Mouse (Mus musculus): ENCODE measurements at regions not wholly inside any gene's neighbourhood (a gene's known extent, or its start where the extent isn't known, plus 50 kb on each side); places are given as distances from the start of the nearest gene placed in this dataset.

GRCm38 (mm10) chr8:24351760-24352159, 373.9 kb downstream of the Adam3 start:
- Histone ChIP-seq H3K4me3 (ENCODE audit: insufficient read depth, low read depth, low read length) (peak overlapping the region; percentile 44; the same call in 1 of the 2 replicates), H3K27ac (ENCODE audit: insufficient read depth, low read depth, low read length) (no peak overlapping the region), H3K36me3 (ENCODE audit: control insufficient read depth, insufficient read depth, low read length) (no peaks in the 10 kb centered on the region), H3K4me1 (ENCODE audit: control insufficient read depth, insufficient read depth, low read length) (peaks cover 4% of the 10 kb centered on the region), H3K27me3 (replicated peaks; ENCODE audit: control insufficient read depth, insufficient read depth, low read length) (no peaks in the 10 kb centered on the region)
- 7% methylated on average over 6 of the region's 6 CpGs for WGBS
- TF ChIP-seq CTCF (conservative IDR thresholded peaks at IDR 0.05; ENCODE audit: insufficient read depth, insufficient read length, low read depth, low read length) (no peak), POLR2A (IDR thresholded peaks at IDR 0.05; ENCODE audit: low read depth, low read length) (no peak)
- peak; percentile 14 for DNase-seq

GRCm38 (mm10) chr8:24346390-24347113, 379.1 kb downstream of the Adam3 start:
- Histone ChIP-seq H3K27ac (ENCODE audit: insufficient read depth, low read depth, low read length) (no peak overlapping the region), H3K27me3 (replicated peaks; ENCODE audit: control insufficient read depth, insufficient read depth, low read length) (no peaks in the 10 kb centered on the region), H3K4me1 (ENCODE audit: control insufficient read depth, insufficient read depth, low read length) (no peaks in the 10 kb centered on the region), H3K36me3 (ENCODE audit: control insufficient read depth, insufficient read depth, low read length) (no peaks in the 10 kb centered on the region), H3K4me3 (ENCODE audit: insufficient read depth, low read depth, low read length) (no peak overlapping the region)
- no peak for TF ChIP-seq CTCF (conservative IDR thresholded peaks at IDR 0.05; ENCODE audit: insufficient read depth, insufficient read length, low read depth, low read length)
- no peak for TF ChIP-seq POLR2A (IDR thresholded peaks at IDR 0.05; ENCODE audit: low read depth, low read length)
- 49% methylated on average over 6 of the region's 6 CpGs for WGBS
- DNase-seq = no peak

GRCm38 (mm10) chr8:24338694-24339093, 387.0 kb downstream of the Adam3 start:
- no peak overlapping the region for H3K27ac ChIP-seq (ENCODE audit: insufficient read depth, low read depth, low read length)
- TF ChIP-seq CTCF (conservative IDR thresholded peaks at IDR 0.05; ENCODE audit: insufficient read depth, insufficient read length, low read depth, low read length) (no peak), POLR2A (IDR thresholded peaks at IDR 0.05; ENCODE audit: low read depth, low read length) (no peak)
- no peaks in the 10 kb centered on the region for H3K27me3 ChIP-seq (replicated peaks; ENCODE audit: control insufficient read depth, insufficient read depth, low read length)
- WGBS = 94% methylated on average over 9 of the region's 9 CpGs
- DNase-seq = no peak
- H3K4me1 ChIP-seq (ENCODE audit: control insufficient read depth, insufficient read depth, low read length) = no peaks in the 10 kb centered on the region
- H3K4me3 ChIP-seq (ENCODE audit: insufficient read depth, low read depth, low read length) = no peak overlapping the region
- no peaks in the 10 kb centered on the region for H3K36me3 ChIP-seq (ENCODE audit: control insufficient read depth, insufficient read depth, low read length)

GRCm38 (mm10) chr8:24337635-24338034, 388.0 kb downstream of the Adam3 start:
- Histone ChIP-seq H3K27ac (ENCODE audit: insufficient read depth, low read depth, low read length) (no peak overlapping the region), H3K4me3 (ENCODE audit: insufficient read depth, low read depth, low read length) (no peak overlapping the region), H3K36me3 (ENCODE audit: control insufficient read depth, insufficient read depth, low read length) (no peaks in the 10 kb centered on the region), H3K4me1 (ENCODE audit: control insufficient read depth, insufficient read depth, low read length) (no peaks in the 10 kb centered on the region), H3K27me3 (replicated peaks; ENCODE audit: control insufficient read depth, insufficient read depth, low read length) (no peaks in the 10 kb centered on the region)
- TF ChIP-seq POLR2A (IDR thresholded peaks at IDR 0.05; ENCODE audit: low read depth, low read length) = no peak
- peak; percentile 21; the same call in 1 of the 2 replicates for TF ChIP-seq CTCF (conservative IDR thresholded peaks at IDR 0.05; ENCODE audit: insufficient read depth, insufficient read length, low read depth, low read length)
- WGBS = 27% methylated on average over 6 of the region's 6 CpGs
- DNase-seq = peak; percentile 9

- WGBS = 67% methylated on average over 5 of the region's 5 CpGs
- no peak for DNase-seq
These were observed 389.9 kb downstream of the Adam3 start for GRCm38 (mm10) chr8:24335709-24336108.

GRCm38 (mm10) chr8:24333705-24334104, 391.9 kb downstream of the Adam3 start:
- Histone ChIP-seq H3K4me1 (ENCODE audit: control insufficient read depth, insufficient read depth, low read length) (no peaks in the 10 kb centered on the region), H3K4me3 (ENCODE audit: insufficient read depth, low read depth, low read length) (no peak overlapping the region), H3K27ac (ENCODE audit: insufficient read depth, low read depth, low read length) (no peak overlapping the region), H3K36me3 (ENCODE audit: control insufficient read depth, insufficient read depth, low read length) (no peaks in the 10 kb centered on the region), H3K27me3 (replicated peaks; ENCODE audit: control insufficient read depth, insufficient read depth, low read length) (no peaks in the 10 kb centered on the region; the same call in 1 of the 2 replicates)
- DNase-seq = no peak
- WGBS = 91% methylated on average over 4 of the region's 4 CpGs
- TF ChIP-seq CTCF (conservative IDR thresholded peaks at IDR 0.05; ENCODE audit: insufficient read depth, insufficient read length, low read depth, low read length) = no peak
- TF ChIP-seq POLR2A (IDR thresholded peaks at IDR 0.05; ENCODE audit: low read depth, low read length) = no peak

More at GRCm38 (mm10) chr8:24335709-24336108, 389.9 kb downstream of the Adam3 start:
- TF ChIP-seq POLR2A (IDR thresholded peaks at IDR 0.05; ENCODE audit: low read depth, low read length) (no peak), CTCF (conservative IDR thresholded peaks at IDR 0.05; ENCODE audit: insufficient read depth, insufficient read length, low read depth, low read length) (no peak)
- Histone ChIP-seq H3K36me3 (ENCODE audit: control insufficient read depth, insufficient read depth, low read length) (no peaks in the 10 kb centered on the region), H3K27me3 (replicated peaks; ENCODE audit: control insufficient read depth, insufficient read depth, low read length) (no peaks in the 10 kb centered on the region; the same call in 1 of the 2 replicates), H3K4me1 (ENCODE audit: control insufficient read depth, insufficient read depth, low read length) (no peaks in the 10 kb centered on the region), H3K4me3 (ENCODE audit: insufficient read depth, low read depth, low read length) (no peak overlapping the region), H3K27ac (ENCODE audit: insufficient read depth, low read depth, low read length) (no peak overlapping the region)

GRCm38 (mm10) chr8:24310893-24311292, 414.8 kb downstream of the Adam3 start:
- no peak overlapping the region for H3K27ac ChIP-seq (ENCODE audit: insufficient read depth, low read depth, low read length)
- no peaks in the 10 kb centered on the region for H3K27me3 ChIP-seq (replicated peaks; ENCODE audit: control insufficient read depth, insufficient read depth, low read length)
- H3K4me1 ChIP-seq (ENCODE audit: control insufficient read depth, insufficient read depth, low read length) = no peaks in the 10 kb centered on the region
- H3K4me3 ChIP-seq (ENCODE audit: insufficient read depth, low read depth, low read length) = no peak overlapping the region
- peak; percentile 29 for DNase-seq
- no peak for TF ChIP-seq CTCF (conservative IDR thresholded peaks at IDR 0.05; ENCODE audit: insufficient read depth, insufficient read length, low read depth, low read length)
- 50% methylated on average over 4 of the region's 4 CpGs for WGBS
- no peaks in the 10 kb centered on the region for H3K36me3 ChIP-seq (ENCODE audit: control insufficient read depth, insufficient read depth, low read length)
